Mouse (Mus musculus): ENCODE data around the gene Faim2.

DNA sequence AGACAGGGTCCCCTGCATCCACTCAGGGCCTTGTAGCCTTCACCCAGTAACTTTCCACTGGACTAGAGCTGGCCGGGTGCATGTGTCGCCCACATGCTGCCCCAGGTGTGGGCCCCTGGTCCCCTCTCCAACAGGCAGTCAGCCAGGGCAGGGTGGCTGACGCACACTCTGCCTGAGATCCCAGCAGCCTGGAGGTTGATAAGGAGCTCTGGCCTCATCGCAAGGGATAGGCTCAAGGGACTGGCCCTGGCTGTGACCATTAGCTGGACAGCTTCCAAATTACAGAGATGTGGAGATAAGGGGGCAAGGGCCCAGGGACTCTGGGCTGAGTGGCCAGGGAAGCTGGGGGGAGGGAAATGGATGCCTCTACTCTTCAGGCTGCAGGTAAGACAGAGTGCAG, 29.2 kb downstream of the Faim2 start:
- TF ChIP-seq POLR2A (IDR thresholded peaks at IDR 0.05; ENCODE audit: control insufficient read depth, extremely low read depth, insufficient read depth, low read length, poor library complexity) (no peak), CTCF (IDR thresholded peaks at IDR 0.05; ENCODE audit: borderline replicate concordance, control insufficient read depth, extremely low read depth, insufficient read depth, low read length, poor library complexity) (no peak)

Measured in thymus, adult 2 months (tissue).